Mouse (Mus musculus) heart, adult 2 months (tissue): ENCODE data around the gene Tmem41a. TPM values are rescaled to one million over a fixed set of nuclear protein-coding genes. Genes with fewer than 3 reads are reported as not detected.
"Not testable (repeated sequence)": the region's sequence is repeated elsewhere in the genome, so short reads cannot be mapped to it uniquely, and the experiment has no call there.

Experiments used
- DNase-seq, 2 experiments: peaks; one replicate each; pipeline ENCODE4 v3.0.0; 2021
- H3K27ac ChIP-seq: fragments of 200-600 bp; 2 replicates; pipeline ENCODE4 v1.8.1; 2022
- H3K27me3 ChIP-seq: fragments of 200-500 bp; 2 replicates; pipeline ENCODE4 v1.6.1; 2012; ENCODE audit warnings: mild to moderate bottlenecking, low read length, inconsistent platforms, mixed read lengths; ENCODE audit not compliant: control insufficient read depth, insufficient read depth
- H3K36me3 ChIP-seq: fragments of 200-500 bp; 2 replicates; pipeline ENCODE4 v1.6.1; 2012; ENCODE audit warnings: low read length, inconsistent platforms; ENCODE audit not compliant: control insufficient read depth, insufficient read depth
- H3K4me1 ChIP-seq: fragments of 200-500 bp; 2 replicates; pipeline ENCODE4 v1.6.1; 2011; ENCODE audit warnings: low read length; ENCODE audit not compliant: control insufficient read depth, insufficient read depth
- H3K4me3 ChIP-seq: fragments of 200-600 bp; 2 replicates; pipeline ENCODE4 v1.8.1; 2022
- H3K79me2 ChIP-seq: fragments of 200-500 bp; replicated peaks from 2 replicates; pipeline ENCODE4 v1.6.1; 2012; ENCODE audit warnings: mild to moderate bottlenecking, inconsistent platforms, low read length, moderate library complexity, mixed read lengths; ENCODE audit not compliant: control insufficient read depth, insufficient read depth
- H3K9ac ChIP-seq: fragments of 200-500 bp; 2 replicates; pipeline ENCODE4 v1.6.1; 2012; ENCODE audit warnings: low read depth, mild to moderate bottlenecking, control low read depth, inconsistent platforms, low read length, mixed read lengths
- CTCF ChIP-seq: fragments of 200-600 bp; IDR thresholded peaks from 2 replicates; pipeline ENCODE4 v1.8.1; 2022; ENCODE audit warnings: antibody characterized with exemption, mild to moderate bottlenecking, moderate library complexity
- EP300 ChIP-seq: fragments of 200-500 bp; IDR thresholded peaks from 2 replicates; pipeline ENCODE4 v1.6.1; 2011; ENCODE audit warnings: low read depth, low read length, control low read depth; ENCODE audit not compliant: insufficient read depth
- POLR2A ChIP-seq: fragments of 200-500 bp; IDR thresholded peaks from 2 replicates; pipeline ENCODE4 v1.6.1; 2011; ENCODE audit warnings: mild to moderate bottlenecking, low read depth, low read length, control low read depth; ENCODE audit not compliant: insufficient read depth
- WGBS: fragments of 180-500 bp; shearing (Covaris S2); methylation state at CpG from one replicate; pipeline ENCODE4 v1.1.7; 2018; 5-methylcytosine and 5-hydroxymethylcytosine counted together
- intact Hi-C: fragments of 180-260 bp; cut with DNase I; formaldehyde crosslinking; loops from one replicate; pipeline ENCODE4 v1.15.1; 2025
- long read RNA-seq: library from polyadenylated mRNA; stranded (forward); transcript quantifications from one replicate; pipeline ENCODE4 v2.0.0, GENCODE M21; 2021
- polyA plus RNA-seq: library from polyadenylated mRNA; depleted of rRNA; stranded (reverse); fragments of >200 nt; gene quantifications from 2 replicates; pipeline ENCODE4 v1.2.3, GENCODE M21; 2012; rRNA removed
- total RNA-seq, 2 experiments: library from RNA; stranded (reverse); gene quantifications; 2 replicates each; pipeline ENCODE4 v1.2.3; 2021

The Tmem41a gene
- total RNA-seq (10 to 100 TPM; 11.8 to 13.5 TPM), polyA plus RNA-seq (16.9 and 24.6 TPM in 2 replicates)
- long read RNA-seq, transcript Tmem41a-201 (5 exons, 1,360 nt) = major isoform, 8 of 9 reads
- long read RNA-seq, partial matches to known transcripts = 1 of 9 reads
- long read RNA-seq, other reads (novel, unspliced or antisense) = 0 of 9 reads

- H3K36me3 ChIP-seq = no peaks in the 10 kb centered on the region
- intact Hi-C loops = loop anchor here (5.0 to 10.0 kb wide), 3 partner anchors 60 to 318 kb away; partner anchors contain the start of genes Senp2 and Tra2b
- no peaks in the 10 kb centered on the region for H3K27me3 ChIP-seq
- DNase-seq = peak; percentile 93 to 95
- H3K9ac ChIP-seq = peak within 1 kb of the TSS; percentile 81
- peak within 1 kb of the TSS; percentile 75 for H3K27ac ChIP-seq
- no peaks in the 10 kb centered on the region for H3K79me2 ChIP-seq
- no peak for TF ChIP-seq EP300
- peak; percentile 26; the same call in 1 of the 2 replicates for TF ChIP-seq CTCF
- TF ChIP-seq POLR2A = peak; percentile 64; the same call in 1 of the 2 replicates
- peak within 1 kb of the TSS; percentile 84 for H3K4me3 ChIP-seq
- 1% methylated on average over 63 of the region's 63 CpGs for WGBS
- H3K4me1 ChIP-seq = peaks cover 3% of the 10 kb centered on the region; the same call in 1 of the 2 replicates
Observed at GRCm38 (mm10) chr16:21946761-21947715, at the start of gene Tmem41a. TSS of gene Tmem41a (minus strand) at chr16:21947552.

GRCm38 (mm10) chr16:21996402-21996801 is 49.0 kb upstream of the Tmem41a start:
- no peaks in the 10 kb centered on the region for H3K79me2 ChIP-seq
- no peaks in the 10 kb centered on the region; the same call in 1 of the 2 replicates for H3K27me3 ChIP-seq
- no peak for DNase-seq
- H3K9ac ChIP-seq = no peak overlapping the region
- no peak overlapping the region for H3K4me3 ChIP-seq
- TF ChIP-seq CTCF (no peak), POLR2A (no peak), EP300 (no peak)
- no peaks in the 10 kb centered on the region for H3K36me3 ChIP-seq
- H3K4me1 ChIP-seq = no peaks in the 10 kb centered on the region
- 50% methylated on average over 4 of the region's 4 CpGs for WGBS
- intact Hi-C loops = no loop called here
- no peak overlapping the region for H3K27ac ChIP-seq

GRCm38 (mm10) chr16:21995304-21995703 is 48.0 kb upstream of the Tmem41a start, which contains the start of gene Liph:
TSS of gene Liph (minus strand) at chr16:21995663.
- Histone ChIP-seq H3K27ac (no peak within 1 kb of the TSS), H3K36me3 (no peaks in the 10 kb centered on the region), H3K4me3 (no peak within 1 kb of the TSS), H3K4me1 (no peaks in the 10 kb centered on the region), H3K27me3 (no peaks in the 10 kb centered on the region), H3K79me2 (no peaks in the 10 kb centered on the region), H3K9ac (no peak within 1 kb of the TSS)
- no peak for DNase-seq
- no peak for TF ChIP-seq EP300
- no peak for TF ChIP-seq POLR2A
- no peak for TF ChIP-seq CTCF
- 12% methylated on average over 16 of the region's 16 CpGs for WGBS
- intact Hi-C loops = no loop called here

- WGBS = 76% methylated on average over 2 of the region's 2 CpGs
- no peaks in the 10 kb centered on the region for H3K36me3 ChIP-seq
- intact Hi-C loops = no loop called here
- H3K4me3 ChIP-seq = no peak overlapping the region
- no peak overlapping the region for H3K9ac ChIP-seq
- TF ChIP-seq CTCF = no peak
- no peak for TF ChIP-seq EP300
- TF ChIP-seq POLR2A = no peak
- no peak for DNase-seq
- no peaks in the 10 kb centered on the region for H3K79me2 ChIP-seq
- H3K4me1 ChIP-seq = no peaks in the 10 kb centered on the region
- H3K27me3 ChIP-seq = no peaks in the 10 kb centered on the region
- H3K27ac ChIP-seq = no peak overlapping the region
Observed at GRCm38 (mm10) chr16:21991774-21992173, 44.4 kb upstream of the Tmem41a start.

GRCm38 (mm10) chr16:21990893-21991292 is 43.5 kb upstream of the Tmem41a start:
- H3K36me3 ChIP-seq, H3K4me1 ChIP-seq, H3K9ac ChIP-seq, H3K79me2 ChIP-seq, intact Hi-C loops, H3K27ac ChIP-seq, H3K27me3 ChIP-seq, DNase-seq, H3K4me3 ChIP-seq: not testable (repeated sequence)

- Histone ChIP-seq H3K4me3 (no peak overlapping the region), H3K9ac (no peak overlapping the region), H3K36me3 (no peaks in the 10 kb centered on the region), H3K27ac (no peak overlapping the region), H3K27me3 (no peaks in the 10 kb centered on the region), H3K4me1 (no peaks in the 10 kb centered on the region), H3K79me2 (no peaks in the 10 kb centered on the region)
- no peak for DNase-seq
- intact Hi-C loops = no loop called here
- TF ChIP-seq EP300 = no peak
- TF ChIP-seq CTCF = no peak
- no peak for TF ChIP-seq POLR2A
- 57% methylated on average over 5 of the region's 5 CpGs for WGBS
Observed at GRCm38 (mm10) chr16:21987956-21988355, 40.6 kb upstream of the Tmem41a start.
